Mouse (Mus musculus): ENCODE measurements around the gene Ces2g.

GRCm38 (mm10) chr8:104998191-104998590 is 36.7 kb downstream of the Ces2g start:
- TF ChIP-seq CTCF (IDR thresholded peaks at IDR 0.05; ENCODE audit: control insufficient read depth, insufficient read depth, low read length) (no peak), POLR2A (IDR thresholded peaks at IDR 0.05; ENCODE audit: borderline replicate concordance, control insufficient read depth, low read depth, low read length) (no peak)

All from bone marrow, adult 2 months (tissue).